Mouse (Mus musculus): ENCODE measurements at regions not wholly inside any gene's neighbourhood (a gene's known extent, or its start where the extent isn't known, plus 50 kb on each side); places are given as distances from the start of the nearest gene placed in this dataset.

GRCm38 (mm10) chr16:55168433-55168832 is 129.4 kb downstream of the Zpld1 start:
- TF ChIP-seq MYOG (IDR thresholded peaks at IDR 0.05; ENCODE audit: control insufficient read depth in 1 of 3, insufficient read depth in 1 of 3, insufficient read length in 2 of 3, low read depth in 2 of 3) (no peak), POLR2AphosphoS2 (IDR thresholded peaks at IDR 0.05; ENCODE audit: insufficient read length, low read depth) (no peak), POLR2A (IDR thresholded peaks at IDR 0.05; ENCODE audit: insufficient read length, low read depth) (no peak), MYOD1 (IDR thresholded peaks at IDR 0.05; ENCODE audit: control insufficient read depth in 1 of 3, insufficient read length in 2 of 3, low read depth in 2 of 3) (no peak), USF1 (IDR thresholded peaks at IDR 0.05; ENCODE audit: low read depth) (no peak), SRF (IDR thresholded peaks at IDR 0.05; ENCODE audit: control insufficient read depth, insufficient read length, low read depth) (no peak), TCF3 (IDR thresholded peaks at IDR 0.05; ENCODE audit: insufficient read length, low read depth) (no peak), MAX (IDR thresholded peaks at IDR 0.05; ENCODE audit: low read depth) (no peak), E2F4 (IDR thresholded peaks at IDR 0.05; ENCODE audit: insufficient read depth) (no peak), TCF12 (IDR thresholded peaks at IDR 0.05; ENCODE audit: insufficient read depth, poor library complexity, severe bottlenecking) (no peak), CEBPB (IDR thresholded peaks at IDR 0.05; ENCODE audit: insufficient read depth, poor library complexity, severe bottlenecking) (no peak), REST (IDR thresholded peaks at IDR 0.05; ENCODE audit: insufficient read depth, insufficient read length) (no peak)
- no peak overlapping the region for H3K4me3 ChIP-seq
- no peaks in the 10 kb centered on the region for H3K79me2 ChIP-seq (ENCODE audit: control insufficient read depth, insufficient read depth)
- H3K27me3 ChIP-seq (ENCODE audit: control insufficient read depth, insufficient read depth, insufficient read length), result no peaks in the 10 kb centered on the region
- no peaks in the 10 kb centered on the region for H3K36me3 ChIP-seq (ENCODE audit: control insufficient read depth, insufficient read depth)
- H3ac ChIP-seq (ENCODE audit: control insufficient read depth, insufficient read length), result no peak overlapping the region
- no peak overlapping the region for H3K4me2 ChIP-seq (ENCODE audit: low read depth)

- no peak overlapping the region for H3K4me2 ChIP-seq (ENCODE audit: low read depth)
- H3K79me2 ChIP-seq (ENCODE audit: control insufficient read depth, insufficient read depth), result no peaks in the 10 kb centered on the region
- H3K4me3 ChIP-seq, result no peak overlapping the region
- no peak overlapping the region for H3ac ChIP-seq (ENCODE audit: control insufficient read depth, insufficient read length)
- H3K36me3 ChIP-seq (ENCODE audit: control insufficient read depth, insufficient read depth), result no peaks in the 10 kb centered on the region
- no peaks in the 10 kb centered on the region for H3K27me3 ChIP-seq (ENCODE audit: control insufficient read depth, insufficient read depth, insufficient read length)
- TF ChIP-seq POLR2AphosphoS2 (IDR thresholded peaks at IDR 0.05; ENCODE audit: insufficient read length, low read depth) (no peak), MYOD1 (IDR thresholded peaks at IDR 0.05; ENCODE audit: control insufficient read depth in 1 of 3, insufficient read length in 2 of 3, low read depth in 2 of 3) (no peak), REST (IDR thresholded peaks at IDR 0.05; ENCODE audit: insufficient read depth, insufficient read length) (no peak), SRF (IDR thresholded peaks at IDR 0.05; ENCODE audit: control insufficient read depth, insufficient read length, low read depth) (no peak), MYOG (IDR thresholded peaks at IDR 0.05; ENCODE audit: control insufficient read depth in 1 of 3, insufficient read depth in 1 of 3, insufficient read length in 2 of 3, low read depth in 2 of 3) (no peak), USF1 (IDR thresholded peaks at IDR 0.05; ENCODE audit: low read depth) (no peak), CEBPB (IDR thresholded peaks at IDR 0.05; ENCODE audit: insufficient read depth, poor library complexity, severe bottlenecking) (no peak), MAX (IDR thresholded peaks at IDR 0.05; ENCODE audit: low read depth) (no peak), TCF3 (IDR thresholded peaks at IDR 0.05; ENCODE audit: insufficient read length, low read depth) (no peak)
Measured at GRCm38 (mm10) chr16:55166181-55166848, 131.5 kb downstream of the Zpld1 start.

- Histone ChIP-seq H3K4me3 (no peak overlapping the region), H3K36me3 (ENCODE audit: control insufficient read depth, insufficient read depth) (no peaks in the 10 kb centered on the region), H3K4me2 (ENCODE audit: low read depth) (no peak overlapping the region), H3ac (ENCODE audit: control insufficient read depth, insufficient read length) (no peak overlapping the region), H3K79me2 (ENCODE audit: control insufficient read depth, insufficient read depth) (no peaks in the 10 kb centered on the region), H3K27me3 (ENCODE audit: control insufficient read depth, insufficient read depth, insufficient read length) (no peaks in the 10 kb centered on the region)
- TF ChIP-seq MYOD1 (IDR thresholded peaks at IDR 0.05; ENCODE audit: control insufficient read depth in 1 of 3, insufficient read length in 2 of 3, low read depth in 2 of 3), result no peak
- no peak for TF ChIP-seq POLR2AphosphoS2 (IDR thresholded peaks at IDR 0.05; ENCODE audit: insufficient read length, low read depth)
- TF ChIP-seq POLR2A (IDR thresholded peaks at IDR 0.05; ENCODE audit: insufficient read length, low read depth), result no peak
- TF ChIP-seq USF1 (IDR thresholded peaks at IDR 0.05; ENCODE audit: low read depth), result no peak
- TF ChIP-seq SRF (IDR thresholded peaks at IDR 0.05; ENCODE audit: control insufficient read depth, insufficient read length, low read depth), result no peak
- no peak for TF ChIP-seq MYOG (IDR thresholded peaks at IDR 0.05; ENCODE audit: control insufficient read depth in 1 of 3, insufficient read depth in 1 of 3, insufficient read length in 2 of 3, low read depth in 2 of 3)
- no peak for TF ChIP-seq TCF12 (IDR thresholded peaks at IDR 0.05; ENCODE audit: insufficient read depth, poor library complexity, severe bottlenecking)
- TF ChIP-seq E2F4 (IDR thresholded peaks at IDR 0.05; ENCODE audit: insufficient read depth), result no peak
- TF ChIP-seq REST (IDR thresholded peaks at IDR 0.05; ENCODE audit: insufficient read depth, insufficient read length), result no peak
Measured at GRCm38 (mm10) chr16:55162926-55163325, 134.9 kb downstream of the Zpld1 start.

GRCm38 (mm10) chr16:55151726-55152125 is 146.1 kb downstream of the Zpld1 start:
- Histone ChIP-seq H3K4me2 (ENCODE audit: low read depth) (peak overlapping the region; percentile 7), H3ac (ENCODE audit: control insufficient read depth, insufficient read length) (no peak overlapping the region), H3K4me3 (no peak overlapping the region), H3K79me2 (ENCODE audit: control insufficient read depth, insufficient read depth) (no peaks in the 10 kb centered on the region), H3K36me3 (ENCODE audit: control insufficient read depth, insufficient read depth) (no peaks in the 10 kb centered on the region), H3K27me3 (ENCODE audit: control insufficient read depth, insufficient read depth, insufficient read length) (no peaks in the 10 kb centered on the region)
- TF ChIP-seq E2F4 (IDR thresholded peaks at IDR 0.05; ENCODE audit: insufficient read depth), result no peak
- TF ChIP-seq POLR2A (IDR thresholded peaks at IDR 0.05; ENCODE audit: insufficient read length, low read depth), result no peak
- TF ChIP-seq MYOD1 (IDR thresholded peaks at IDR 0.05; ENCODE audit: control insufficient read depth in 1 of 3, insufficient read length in 2 of 3, low read depth in 2 of 3), result no peak
- no peak for TF ChIP-seq POLR2AphosphoS2 (IDR thresholded peaks at IDR 0.05; ENCODE audit: insufficient read length, low read depth)
- TF ChIP-seq CEBPB (IDR thresholded peaks at IDR 0.05; ENCODE audit: insufficient read depth, poor library complexity, severe bottlenecking), result no peak
- TF ChIP-seq USF1 (IDR thresholded peaks at IDR 0.05; ENCODE audit: low read depth), result no peak
- TF ChIP-seq MAX (IDR thresholded peaks at IDR 0.05; ENCODE audit: low read depth), result no peak
- TF ChIP-seq MYOG (IDR thresholded peaks at IDR 0.05; ENCODE audit: control insufficient read depth in 1 of 3, insufficient read depth in 1 of 3, insufficient read length in 2 of 3, low read depth in 2 of 3), result no peak
- TF ChIP-seq REST (IDR thresholded peaks at IDR 0.05; ENCODE audit: insufficient read depth, insufficient read length), result no peak
